Mouse (Mus musculus): ENCODE results near the gene Prss8.
A peak's percentile ranks its signal among the peaks of the same experiment; 100 is the strongest.

The Prss8 gene

GRCm38 (mm10) chr7:127894480-127894879, 35.4 kb downstream of the Prss8 start:
- DNase-seq, result no peak

GRCm38 (mm10) chr7:127890798-127891197, 39.1 kb downstream of the Prss8 start, which contains the start of gene Prss53:
Gene Prss53 (minus strand): TSS chr7:127890970.
- DNase-seq, result no peak

GRCm38 (mm10) chr7:127888821-127889220, 41.1 kb downstream of the Prss8 start:
- DNase-seq, result no peak

DNA sequence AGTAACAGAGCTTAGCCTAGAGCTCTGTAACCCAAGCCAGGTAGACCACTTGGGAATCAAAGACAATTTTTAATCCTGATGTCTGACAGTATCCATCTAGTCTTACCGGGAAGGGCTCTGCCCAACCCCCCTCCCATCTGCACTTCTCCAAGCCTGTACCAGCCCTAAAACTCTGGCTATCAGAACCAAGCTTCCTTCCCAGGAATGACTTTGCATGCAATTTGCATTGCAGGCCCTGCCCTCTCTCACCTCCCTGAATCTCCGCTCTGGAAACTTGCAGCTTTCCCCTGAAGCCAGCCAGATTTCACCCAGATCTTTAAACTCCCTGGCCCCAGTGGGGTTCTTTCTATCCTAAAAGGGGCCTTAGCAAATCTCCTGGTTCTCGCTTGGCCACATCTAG, 42.1 kb downstream of the Prss8 start:
- no peak for DNase-seq

GRCm38 (mm10) chr7:127887191-127887590, 42.7 kb downstream of the Prss8 start:
- DNase-seq, result no peak

DNA sequence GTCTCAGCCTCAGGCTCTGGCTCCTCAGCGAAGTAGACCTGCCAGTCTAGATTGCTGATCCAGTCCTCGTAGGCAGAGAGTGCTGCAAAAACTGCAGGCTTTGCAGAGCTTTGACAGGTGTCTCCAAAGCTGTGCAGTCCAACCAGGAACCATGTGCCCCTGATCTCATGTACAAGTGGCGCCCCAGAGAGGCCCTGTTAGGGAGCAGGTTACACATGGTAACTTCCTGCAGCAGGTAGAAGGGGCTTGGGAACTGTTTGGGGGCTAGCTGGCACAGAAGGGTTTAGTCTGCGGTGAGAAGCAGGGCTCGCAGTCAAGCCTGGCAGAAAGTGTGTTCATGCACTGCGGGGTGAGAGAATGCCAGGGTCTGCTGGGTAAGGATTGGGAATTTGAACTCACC, 43.4 kb downstream of the Prss8 start:
- no peak for DNase-seq

GRCm38 (mm10) chr7:127885951-127886350, 44.0 kb downstream of the Prss8 start:
- no peak for DNase-seq

DNA sequence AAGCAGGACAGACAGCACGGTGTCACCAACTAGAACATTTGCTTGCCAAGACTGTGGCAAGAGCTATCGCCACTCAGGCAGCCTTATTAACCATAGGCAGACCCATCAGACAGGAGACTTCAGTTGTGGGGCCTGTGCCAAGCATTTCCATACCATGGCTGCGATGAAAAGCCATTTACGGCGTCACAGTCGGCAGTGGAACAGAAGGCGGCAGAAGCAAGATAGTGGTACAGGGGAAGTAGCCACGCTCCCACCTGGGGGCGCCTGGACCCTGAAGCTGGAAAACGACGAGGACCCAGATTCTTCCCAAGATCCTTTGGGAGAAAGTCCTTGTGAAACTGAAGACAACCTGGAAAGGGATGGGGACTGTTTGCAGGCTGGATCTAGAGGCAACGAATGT, 49.5 kb downstream of the Prss8 start:
- DNase-seq, result no peak

DNA sequence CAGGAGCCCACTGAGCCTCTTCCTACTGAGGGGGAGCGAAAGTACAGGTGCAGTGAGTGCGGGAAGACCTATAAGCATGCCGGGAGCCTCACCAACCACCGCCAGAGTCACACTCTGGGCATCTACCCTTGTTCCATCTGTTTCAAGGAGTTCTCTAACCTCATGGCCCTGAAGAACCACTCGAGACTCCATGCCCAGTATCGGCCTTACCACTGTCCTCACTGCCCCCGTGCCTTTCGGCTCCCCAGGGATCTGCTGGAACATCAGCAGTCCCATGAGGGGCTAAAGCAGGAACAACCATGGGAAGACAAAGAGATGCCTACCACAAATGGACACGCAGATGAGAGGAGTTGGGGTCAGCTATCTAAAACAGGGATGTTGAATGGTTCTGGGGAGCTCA, 50.6 kb downstream of the Prss8 start:
- DNase-seq, result no peak

DNA sequence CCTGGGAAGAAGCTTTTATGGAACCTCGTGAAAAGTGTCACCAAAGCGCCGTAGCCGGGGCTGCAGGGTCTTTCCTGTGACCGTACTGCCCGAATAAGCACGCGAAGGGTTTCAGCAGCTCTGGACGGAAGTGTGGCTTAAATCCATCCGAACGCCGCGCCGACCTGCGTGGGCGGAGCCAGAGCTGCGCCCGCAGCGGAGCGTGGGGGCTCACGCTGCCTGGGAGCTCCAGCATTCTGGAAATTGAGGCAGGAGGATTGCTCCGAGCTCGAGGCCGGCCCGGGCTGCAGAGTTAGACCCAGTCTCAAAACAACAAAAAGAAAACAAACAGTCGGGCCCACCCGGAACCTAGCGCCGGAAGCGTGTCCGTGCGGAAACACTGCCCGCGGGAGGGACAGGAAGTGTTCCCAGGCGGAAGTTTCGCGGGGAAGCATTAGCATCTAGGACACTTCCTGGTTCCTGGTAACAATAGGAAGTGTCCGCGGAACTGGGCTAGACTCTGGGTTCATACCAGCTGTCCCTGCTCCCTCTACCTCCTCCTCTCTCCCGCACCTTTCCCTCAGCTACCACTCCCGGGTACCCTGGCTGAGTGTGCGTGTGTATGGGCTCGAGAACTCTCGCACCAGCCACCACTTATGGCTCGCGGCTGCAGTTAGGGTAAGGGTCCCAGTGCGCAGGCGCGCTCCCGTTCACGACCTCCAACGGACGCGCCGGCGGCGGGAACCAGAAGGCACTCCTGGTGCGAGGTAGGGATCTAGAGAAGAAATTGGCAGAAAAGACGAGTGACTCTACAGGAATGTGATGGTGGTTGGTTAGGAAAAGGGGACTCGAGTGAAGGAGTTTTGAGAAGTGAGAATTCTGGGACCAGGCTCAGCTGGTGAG, 53.2 kb downstream of the Prss8 start, which contains the start of gene Zfp668:
Gene Zfp668 (minus strand): TSS at position 362 of the 882 bp plus-strand sequence.
- DNase-seq, result peak; percentile 78 to 84

DNA sequence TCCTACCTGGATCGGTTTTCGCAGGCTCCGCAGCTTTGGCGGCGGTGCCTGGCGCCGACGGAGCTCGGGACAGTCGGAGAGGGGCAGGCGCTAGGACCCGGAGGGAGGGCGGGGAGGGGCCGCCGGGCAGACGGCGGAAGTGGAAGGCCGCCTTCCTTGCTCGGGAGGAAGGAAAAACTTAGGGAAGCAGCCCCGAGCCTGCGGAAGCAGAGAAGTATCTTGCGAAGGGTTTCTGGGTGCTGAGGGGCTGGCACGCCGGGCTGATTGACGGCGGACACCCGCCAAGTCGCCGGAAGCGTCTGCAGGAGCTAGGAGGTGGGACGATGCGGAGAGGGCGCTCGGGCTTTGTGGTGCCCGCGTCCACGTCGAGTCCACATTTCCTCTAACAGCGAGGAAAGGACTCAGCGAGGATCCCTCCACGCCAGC, 53.9 kb downstream of the Prss8 start, which contains the start of gene Zfp646:
Gene Zfp646 (plus strand): TSS at position 181 of the 426 bp plus-strand sequence.
- DNase-seq, result peak; percentile 65 to 68
